Mouse (Mus musculus) heart, postnatal 0 days (tissue): Measurements from ENCODE around the gene Ppp1r15a. TPM values are rescaled to one million over a fixed set of nuclear protein-coding genes. Genes with fewer than 3 reads are reported as not detected.
A peak's percentile ranks its signal among the peaks of the same experiment; 100 is the strongest.
"Not testable (repeated sequence)": the region's sequence is repeated elsewhere in the genome, so short reads cannot be mapped to it uniquely, and the experiment has no call there.

ENCODE experiments used
- ATAC-seq: fragments of 200-750 bp; cut with Nextera tagmentation; 2 replicates; pipeline ENCODE4 v1.8.0; 2017; ENCODE audit warnings: low read depth, moderate number of reproducible peaks, moderate library complexity; ENCODE audit not compliant: insufficient read depth
- DNase-seq: peaks from one replicate; pipeline ENCODE4 v3.0.0-alpha.2; 2016; ENCODE audit warnings: low spot score
- H3K27ac ChIP-seq: fragments of 300-500 bp; sonication (generic); 2 replicates; pipeline ENCODE4 v1.5.1; 2014; ENCODE audit warnings: low read depth, mild to moderate bottlenecking
- H3K27me3 ChIP-seq: fragments of 300-500 bp; sonication (generic); 2 replicates; pipeline ENCODE4 v1.6.1; 2014; ENCODE audit warnings: low read length, mixed read lengths; ENCODE audit not compliant: control insufficient read depth, insufficient read depth
- H3K36me3 ChIP-seq: fragments of 300-500 bp; sonication (generic); replicated peaks from 2 replicates; pipeline ENCODE4 v1.6.1; 2014; ENCODE audit warnings: low read length, mixed read lengths; ENCODE audit not compliant: control insufficient read depth, insufficient read depth
- H3K4me1 ChIP-seq: fragments of 300-500 bp; sonication (generic); 2 replicates; pipeline ENCODE4 v1.6.1; 2014; ENCODE audit warnings: antibody characterized with exemption; ENCODE audit not compliant: control insufficient read depth, insufficient read depth
- H3K4me2 ChIP-seq: fragments of 300-500 bp; sonication (generic); 2 replicates; pipeline ENCODE4 v1.6.1; 2014; ENCODE audit warnings: low read depth, mild to moderate bottlenecking, low read length, moderate library complexity
- H3K4me3 ChIP-seq: fragments of 300-500 bp; sonication (generic); 2 replicates; pipeline ENCODE4 v1.5.1; 2014; ENCODE audit warnings: low read depth, low read length
- H3K9ac ChIP-seq: fragments of 300-500 bp; sonication (generic); replicated peaks from 2 replicates; pipeline ENCODE4 v1.6.1; 2014; ENCODE audit warnings: low read depth, low read length, mixed read lengths
- H3K9me3 ChIP-seq: fragments of 300-500 bp; sonication (generic); replicated peaks from 2 replicates; pipeline ENCODE4 v1.6.1; 2016; ENCODE audit warnings: low read length; ENCODE audit not compliant: control insufficient read depth
- CTCF ChIP-seq: IDR thresholded peaks from 2 replicates; pipeline ENCODE4 v1.5.1; 2016; ENCODE audit warnings: antibody characterized with exemption, control low read depth, low read depth
- EP300 ChIP-seq: IDR thresholded peaks from 2 replicates; pipeline ENCODE4 v1.6.1; 2016; ENCODE audit warnings: antibody characterized with exemption, low read depth
- WGBS: fragments of 180-500 bp; shearing (Covaris S2); extraction: QIAGEN DNeasy Blood & Tissue Kit; methylation state at CpG from one replicate; pipeline ENCODE4 v1.1.7; 2014; 5-methylcytosine and 5-hydroxymethylcytosine counted together
- polyA plus RNA-seq: library from polyadenylated mRNA; unstranded; fragments of >200 nt; fragmentation: Nextera tagmentation; extraction: Ambion mirVana; gene quantifications from 2 replicates; pipeline ENCODE4 v1.2.1, GENCODE M21; 2015
- total RNA-seq: library from RNA; depleted of rRNA; stranded (reverse); fragments of >200 nt; gene quantifications from 2 replicates; pipeline ENCODE4 v1.2.3, GENCODE M21; 2014; ENCODE audit warnings: low replicate concordance

Gene Ppp1r15a
- total and polyA plus RNA-seq, 2 experiments from 2014 or later = 10.6 to 22.8 TPM

DNA sequence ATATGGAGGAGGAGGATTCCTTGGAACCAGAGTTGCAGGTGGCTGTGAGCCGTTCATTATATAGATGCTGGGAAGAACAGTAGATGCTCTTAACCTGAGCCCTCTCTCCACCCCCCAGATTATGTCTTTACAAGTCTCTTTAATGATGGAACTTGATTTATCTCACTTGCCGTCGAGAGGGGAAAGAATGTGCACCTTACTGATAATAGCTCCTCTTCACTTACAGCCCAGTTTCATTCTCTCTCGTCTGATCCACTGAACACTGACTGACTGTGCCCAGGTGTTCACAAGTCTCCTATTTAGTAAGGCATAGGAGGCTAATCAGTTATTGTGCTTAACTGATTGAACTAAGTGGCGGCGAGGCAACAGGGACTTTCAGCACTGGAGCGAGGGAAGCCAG lies 36.5 kb downstream of the Ppp1r15a start:
- H3K4me3 ChIP-seq = no peak overlapping the region
- peaks cover 17% of the 10 kb centered on the region for H3K36me3 ChIP-seq
- ATAC-seq (no peak), DNase-seq (no peak)
- H3K27ac ChIP-seq = no peak overlapping the region
- no peaks in the 10 kb centered on the region for H3K9me3 ChIP-seq
- TF ChIP-seq CTCF (no peak), EP300 (no peak)
- peaks cover 11% of the 10 kb centered on the region; the same call in 1 of the 2 replicates for H3K4me1 ChIP-seq
- no peak overlapping the region for H3K9ac ChIP-seq
- no peak overlapping the region for H3K4me2 ChIP-seq
- WGBS = 68% methylated on average over 7 of the region's 7 CpGs
- H3K27me3 ChIP-seq = no peaks in the 10 kb centered on the region

DNA sequence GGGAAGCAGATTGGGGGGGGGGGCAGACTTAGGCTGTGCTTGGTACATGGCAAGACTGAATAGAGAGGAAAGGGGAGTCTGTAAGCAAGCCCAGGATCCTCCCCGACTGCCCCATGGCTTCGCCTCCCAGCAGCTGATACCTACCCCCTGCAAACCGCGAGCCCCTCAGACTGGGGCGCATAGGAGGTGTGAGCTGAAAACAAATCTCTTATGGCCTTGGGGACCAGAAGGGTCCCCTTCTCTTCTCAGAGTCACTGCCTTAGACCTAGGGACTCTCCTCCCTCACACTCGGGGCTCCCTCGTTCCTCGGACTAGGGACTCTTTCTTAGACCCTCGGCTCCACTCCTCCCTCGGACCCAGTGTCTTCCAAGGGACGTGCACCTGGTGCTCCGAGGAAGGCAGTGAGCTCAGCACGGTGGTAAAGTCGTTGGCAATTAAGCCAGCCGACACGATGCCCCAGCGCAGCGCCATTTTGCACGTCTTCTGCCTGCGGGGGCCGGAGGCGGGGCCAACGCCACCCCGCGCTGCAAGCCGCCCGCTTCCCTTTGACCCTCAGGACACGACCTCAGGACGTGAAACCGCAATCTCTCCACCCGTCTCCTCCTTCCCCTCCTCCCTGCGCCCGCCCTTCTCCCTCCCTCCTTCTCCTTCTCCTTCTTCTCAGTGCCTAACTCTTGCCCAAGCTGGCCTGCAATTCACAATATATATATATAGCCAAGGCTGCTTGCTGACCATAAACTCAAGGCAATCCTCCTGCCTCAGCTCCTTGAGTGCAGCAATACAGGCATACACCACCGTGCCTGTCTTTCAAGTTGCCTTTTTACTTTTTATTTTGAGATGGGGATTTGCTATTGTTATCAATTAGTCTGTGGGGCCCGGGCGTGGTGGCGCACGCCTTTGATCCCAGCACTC lies 37.5 kb downstream of the Ppp1r15a start, which contains the start of gene Dhdh:
Gene Dhdh (minus strand): TSS at position 513 of the 912 bp plus-strand sequence.
- DNase-seq = no peak
- 11% methylated on average over 38 of the region's 38 CpGs for WGBS
- Histone ChIP-seq H3K4me1 (peaks cover 11% of the 10 kb centered on the region; the same call in 1 of the 2 replicates), H3K27ac (peak within 1 kb of the TSS; percentile 18), H3K27me3 (no peaks in the 10 kb centered on the region), H3K9me3 (no peaks in the 10 kb centered on the region), H3K36me3 (peaks cover 7% of the 10 kb centered on the region), H3K4me2 (peak within 1 kb of the TSS; percentile 69), H3K4me3 (peak within 1 kb of the TSS; percentile 49), H3K9ac (peak within 1 kb of the TSS; percentile 59)
- no peak for TF ChIP-seq EP300
- no peak for TF ChIP-seq CTCF
- ATAC-seq = peak; percentile 55

DNA sequence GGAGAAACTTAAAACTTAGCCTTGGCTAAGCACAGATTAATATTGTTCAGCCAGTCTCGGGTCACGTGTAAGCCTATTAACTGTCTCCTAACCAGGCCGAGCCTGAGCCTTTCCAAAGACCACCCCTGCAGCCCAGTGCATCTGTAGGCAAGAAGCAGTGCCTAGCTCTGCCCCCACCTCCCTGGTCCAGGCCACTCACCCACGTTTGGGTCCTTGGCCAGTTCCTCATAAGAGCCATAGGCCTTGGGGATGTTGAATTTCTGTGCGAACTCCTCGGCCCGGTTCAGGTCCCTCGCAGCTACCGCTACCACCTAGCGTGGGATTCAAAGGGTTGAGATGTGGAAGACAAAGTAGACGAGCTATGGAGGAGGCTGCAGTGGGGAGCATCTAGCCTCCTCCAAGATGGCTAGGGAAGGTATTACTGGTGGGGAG lies 38.2 kb downstream of the Ppp1r15a start:
- no peaks in the 10 kb centered on the region for H3K27me3 ChIP-seq
- H3K9me3 ChIP-seq = no peaks in the 10 kb centered on the region
- peak overlapping the region; percentile 69 for H3K4me2 ChIP-seq
- H3K4me1 ChIP-seq = peaks cover 7% of the 10 kb centered on the region; the same call in 1 of the 2 replicates
- no peak overlapping the region for H3K27ac ChIP-seq
- WGBS = 57% methylated on average over 11 of the region's 11 CpGs
- no peak for DNase-seq
- no peak overlapping the region for H3K9ac ChIP-seq
- H3K36me3 ChIP-seq = peaks cover under 1% of the 10 kb centered on the region
- H3K4me3 ChIP-seq = peak overlapping the region; percentile 49
- no peak for ATAC-seq
- TF ChIP-seq EP300 = no peak
- no peak for TF ChIP-seq CTCF

DNA sequence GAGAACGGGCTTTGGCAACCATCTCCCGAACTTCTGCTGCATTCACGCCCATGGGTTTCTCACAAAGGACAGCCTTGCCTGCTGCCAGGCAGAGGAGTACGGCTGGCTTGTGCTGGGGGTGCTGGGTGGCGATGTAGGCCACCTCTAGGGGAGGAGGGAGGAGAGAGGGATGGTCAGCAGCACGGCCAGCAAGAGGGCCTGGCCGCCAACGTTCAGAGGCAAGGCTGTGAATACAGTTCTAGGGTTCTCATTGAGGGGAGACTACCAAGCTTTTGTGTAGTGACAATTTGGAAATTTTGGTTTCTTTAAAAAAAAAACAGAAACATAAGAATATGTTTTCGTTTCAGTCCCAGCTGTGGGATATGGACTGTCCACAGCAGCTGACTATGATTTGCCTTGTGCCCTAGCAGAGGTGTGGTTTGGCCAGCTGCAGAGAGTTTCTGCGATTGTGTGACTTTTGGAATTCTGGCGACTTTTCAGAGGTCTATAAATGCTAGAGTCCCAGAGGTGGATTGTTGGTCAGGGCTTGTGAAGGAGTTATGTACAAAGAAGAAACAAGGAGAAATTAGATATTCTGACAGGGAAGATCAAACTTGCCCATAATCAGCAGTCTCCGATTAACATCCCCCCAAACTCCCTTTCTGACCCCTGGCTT lies 39.2 kb downstream of the Ppp1r15a start, which contains the start of gene Gm45808:
Gene Gm45808 (minus strand): TSS at position 51 of the 655 bp plus-strand sequence.
- no peak within 1 kb of the TSS for H3K4me2 ChIP-seq
- H3K27ac ChIP-seq = no peak within 1 kb of the TSS
- DNase-seq (no peak), ATAC-seq (no peak)
- no peaks in the 10 kb centered on the region for H3K9me3 ChIP-seq
- H3K4me3 ChIP-seq = no peak within 1 kb of the TSS
- no peaks in the 10 kb centered on the region for H3K4me1 ChIP-seq
- TF ChIP-seq EP300 (no peak), CTCF (no peak)
- H3K9ac ChIP-seq = no peak within 1 kb of the TSS
- H3K27me3 ChIP-seq = no peaks in the 10 kb centered on the region
- WGBS = 84% methylated on average over 12 of the region's 12 CpGs
- no peaks in the 10 kb centered on the region for H3K36me3 ChIP-seq

DNA sequence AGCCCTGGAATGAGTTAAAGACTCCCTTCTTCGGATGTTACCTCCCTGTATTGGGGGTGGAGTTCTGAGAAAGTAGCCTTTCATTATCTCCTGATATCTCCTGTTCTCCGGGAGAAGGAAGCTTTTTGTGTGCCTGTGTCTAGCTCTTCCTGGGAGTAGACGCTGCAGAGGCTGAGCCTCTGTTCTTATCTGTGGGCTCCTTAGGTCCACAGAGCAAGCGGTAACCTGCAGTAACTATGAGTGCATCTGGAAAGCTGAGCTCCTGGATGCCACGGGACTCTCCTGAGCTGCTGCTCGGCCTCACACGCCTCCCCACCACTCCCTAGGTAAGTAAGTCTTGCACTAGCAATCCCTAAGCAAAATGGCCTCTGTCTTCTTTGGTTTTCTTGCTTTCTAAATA lies 39.9 kb downstream of the Ppp1r15a start:
- TF ChIP-seq EP300 (no peak), CTCF (no peak)
- Histone ChIP-seq H3K27me3 (no peaks in the 10 kb centered on the region), H3K4me1 (no peaks in the 10 kb centered on the region), H3K4me2 (no peak overlapping the region), H3K4me3 (no peak overlapping the region), H3K9me3 (no peaks in the 10 kb centered on the region), H3K27ac (no peak overlapping the region), H3K36me3 (no peaks in the 10 kb centered on the region), H3K9ac (no peak overlapping the region)
- 47% methylated on average over 7 of the region's 7 CpGs for WGBS
- ATAC-seq (no peak), DNase-seq (no peak)

DNA sequence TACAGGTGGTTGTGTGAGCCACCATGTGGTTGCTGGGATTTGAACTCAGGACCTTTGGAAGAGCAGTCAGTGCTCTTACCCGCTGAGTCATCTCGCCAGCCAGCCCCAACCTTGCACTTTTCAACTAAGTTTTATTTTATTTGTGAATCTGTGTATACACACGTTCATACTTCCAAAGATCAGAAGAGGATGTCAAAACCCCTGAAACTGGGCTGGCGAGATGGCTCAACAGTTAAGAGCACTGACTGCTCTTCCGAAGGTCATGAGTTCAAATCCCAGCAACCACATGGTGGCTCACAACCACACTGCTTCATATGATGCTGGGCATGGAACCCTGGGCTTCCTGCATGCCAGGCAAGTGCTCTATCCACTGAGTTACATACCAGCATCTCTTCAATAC lies 41.1 kb downstream of the Ppp1r15a start:
- not testable (repeated sequence) for H3K4me3 ChIP-seq, H3K27ac ChIP-seq, H3K4me2 ChIP-seq, H3K27me3 ChIP-seq, H3K9me3 ChIP-seq, DNase-seq, H3K36me3 ChIP-seq, H3K9ac ChIP-seq, ATAC-seq, H3K4me1 ChIP-seq
- 90% methylated on average over 5 of the region's 5 CpGs for WGBS
